Mouse (Mus musculus) heart, adult 2 months (tissue): ENCODE measurements around the gene Eml6.

ENCODE experiments used
- CTCF ChIP-seq: fragments of 200-600 bp; IDR thresholded peaks from 2 replicates; pipeline ENCODE4 v1.8.1; 2022; ENCODE audit warnings: antibody characterized with exemption, mild to moderate bottlenecking, moderate library complexity
- EP300 ChIP-seq: fragments of 200-500 bp; IDR thresholded peaks from 2 replicates; pipeline ENCODE4 v1.6.1; 2011; ENCODE audit warnings: low read depth, low read length, control low read depth; ENCODE audit not compliant: insufficient read depth

GRCm38 (mm10) chr11:29749468-29749829 is 276.4 kb downstream of the Eml6 start:
- TF ChIP-seq EP300, result no peak
- TF ChIP-seq CTCF, result no peak
